Mouse (Mus musculus) forebrain, embryonic 13.5 days (tissue): Measurements from ENCODE around the gene Ier3. TPM values are rescaled to one million over a fixed set of nuclear protein-coding genes. Genes with fewer than 3 reads are reported as not detected.

ENCODE experiments used
- ATAC-seq: fragments of 200-750 bp; cut with Nextera tagmentation; 2 replicates; pipeline ENCODE4 v1.8.0; 2017
- H3K27ac ChIP-seq: fragments of 300-500 bp; sonication (generic); 2 replicates; pipeline ENCODE4 v1.5.1; 2015; ENCODE audit warnings: inconsistent platforms, mild to moderate bottlenecking, moderate library complexity
- H3K27me3 ChIP-seq: fragments of 300-500 bp; sonication (generic); 2 replicates; pipeline ENCODE4 v1.6.1; 2015; ENCODE audit warnings: mild to moderate bottlenecking, inconsistent platforms
- H3K36me3 ChIP-seq: fragments of 300-500 bp; sonication (generic); 2 replicates; pipeline ENCODE4 v1.6.1; 2015; ENCODE audit warnings: mild to moderate bottlenecking, inconsistent platforms; ENCODE audit not compliant: poor library complexity, severe bottlenecking
- H3K4me1 ChIP-seq: fragments of 300-500 bp; sonication (generic); 2 replicates; pipeline ENCODE4 v1.6.1; 2015; ENCODE audit warnings: inconsistent platforms
- H3K4me2 ChIP-seq: fragments of 300-500 bp; sonication (generic); 2 replicates; pipeline ENCODE4 v1.6.1; 2015; ENCODE audit warnings: inconsistent platforms, mild to moderate bottlenecking, moderate library complexity
- H3K4me3 ChIP-seq: fragments of 300-500 bp; sonication (generic); 2 replicates; pipeline ENCODE4 v1.5.1; 2015; ENCODE audit warnings: mild to moderate bottlenecking, inconsistent platforms
- H3K9ac ChIP-seq: fragments of 300-500 bp; sonication (generic); 2 replicates; pipeline ENCODE4 v1.6.1; 2015; ENCODE audit warnings: mild to moderate bottlenecking, inconsistent platforms
- H3K9me3 ChIP-seq: fragments of 300-500 bp; sonication (generic); replicated peaks from 2 replicates; pipeline ENCODE4 v1.6.1; 2016; ENCODE audit warnings: inconsistent platforms
- WGBS: fragments of 180-500 bp; shearing (Covaris S2); methylation state at CpG from one replicate; pipeline ENCODE4 v1.1.7; 2015; 5-methylcytosine and 5-hydroxymethylcytosine counted together
- polyA plus RNA-seq: library from polyadenylated mRNA; unstranded; fragments of >200 nt; fragmentation: Nextera tagmentation; extraction: Ambion mirVana; gene quantifications from 2 replicates; pipeline ENCODE4 v1.2.1, GENCODE M21; 2015

The Ier3 gene
- polyA plus RNA-seq, 1 experiment from 2014 or later = 5.2 TPM

- no peaks in the 10 kb centered on the region for H3K9me3 ChIP-seq
- H3K4me2 ChIP-seq = no peak overlapping the region
- peaks cover 7% of the 10 kb centered on the region; the same call in 1 of the 2 replicates for H3K27me3 ChIP-seq
- H3K4me1 ChIP-seq = peaks cover 44% of the 10 kb centered on the region
- WGBS = 91% methylated on average over 13 of the region's 13 CpGs
- H3K36me3 ChIP-seq = peaks cover 33% of the 10 kb centered on the region
- ATAC-seq = no peak
- no peak overlapping the region for H3K4me3 ChIP-seq
- no peak overlapping the region for H3K9ac ChIP-seq
- no peak overlapping the region for H3K27ac ChIP-seq
Observed at GRCm38 (mm10) chr17:35825109-35825850, 3.8 kb downstream of the Ier3 start.

GRCm38 (mm10) chr17:35829737-35830136 lies 8.3 kb downstream of the Ier3 start:
- ATAC-seq = peak; percentile 64
- Histone ChIP-seq H3K9me3 (no peaks in the 10 kb centered on the region), H3K4me1 (peaks cover 36% of the 10 kb centered on the region), H3K27me3 (no peaks in the 10 kb centered on the region), H3K36me3 (peaks cover 74% of the 10 kb centered on the region), H3K4me2 (peak overlapping the region; percentile 29), H3K27ac (no peak overlapping the region), H3K9ac (no peak overlapping the region), H3K4me3 (peak overlapping the region; percentile 6; the same call in 1 of the 2 replicates)
- 2% methylated on average over 21 of the region's 21 CpGs for WGBS

DNA sequence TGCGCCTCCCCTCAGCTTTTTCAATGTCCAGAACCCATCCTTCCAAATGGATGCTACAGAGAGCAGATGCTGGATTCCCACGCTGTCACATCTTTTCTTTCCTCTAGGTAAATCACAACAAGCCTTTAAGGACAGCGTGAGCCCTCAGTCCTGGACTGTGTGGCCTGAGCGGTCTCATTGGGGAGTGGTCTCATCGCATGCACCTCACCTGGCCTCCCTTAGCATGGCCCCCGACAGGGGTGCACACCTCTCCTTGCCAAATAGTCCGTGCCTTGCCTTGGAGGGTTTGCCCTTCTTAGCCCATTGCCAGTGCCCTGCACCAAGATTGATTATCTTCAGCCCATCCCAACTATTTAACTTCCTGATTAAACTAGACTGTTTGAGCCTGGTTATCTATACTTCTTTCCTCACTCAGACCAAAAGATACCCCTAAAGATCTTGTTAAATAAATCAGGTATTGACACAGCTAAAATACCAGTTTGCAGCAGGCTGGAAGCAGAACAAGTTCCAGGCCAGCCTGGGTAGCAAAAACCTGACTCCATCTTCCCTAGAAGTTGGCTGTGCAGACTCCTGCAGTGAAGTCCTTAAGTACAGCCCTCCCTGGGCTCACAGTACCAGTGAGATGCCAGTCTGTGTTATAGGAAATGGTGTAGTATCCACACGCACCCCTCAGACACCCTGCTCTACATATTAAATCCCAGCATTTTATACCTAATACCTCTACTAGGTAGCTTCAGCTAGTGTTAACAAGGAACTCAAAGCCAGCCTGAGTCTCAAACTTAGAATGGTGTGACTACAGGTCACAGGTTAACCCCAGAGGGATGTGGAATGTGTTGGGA lies 11.1 kb downstream of the Ier3 start:
- Histone ChIP-seq H3K4me3 (no peak overlapping the region), H3K9ac (no peak overlapping the region), H3K36me3 (peaks cover 69% of the 10 kb centered on the region), H3K4me1 (peaks cover 53% of the 10 kb centered on the region), H3K4me2 (0 out of 2 replicates have a peak overlapping the region, but pooled peaks have one; percentile 9), H3K27ac (peak overlapping the region; percentile 44), H3K27me3 (no peaks in the 10 kb centered on the region), H3K9me3 (no peaks in the 10 kb centered on the region)
- 70% methylated on average over 8 of the region's 8 CpGs for WGBS
- no peak for ATAC-seq

GRCm38 (mm10) chr17:35833239-35833751 lies 11.8 kb downstream of the Ier3 start:
- 0 out of 2 replicates have a peak overlapping the region, but pooled peaks have one; percentile 95 for H3K4me3 ChIP-seq
- no peak overlapping the region for H3K9ac ChIP-seq

GRCm38 (mm10) chr17:35833894-35834293 lies 12.4 kb downstream of the Ier3 start:
- Histone ChIP-seq H3K9me3 (no peaks in the 10 kb centered on the region), H3K27ac (peak overlapping the region; percentile 25)

More at GRCm38 (mm10) chr17:35833239-35833751, 11.8 kb downstream of the Ier3 start:
- Histone ChIP-seq H3K27ac (peak overlapping the region; percentile 44), H3K4me1 (peaks cover 53% of the 10 kb centered on the region), H3K36me3 (peaks cover 62% of the 10 kb centered on the region), H3K4me2 (peak overlapping the region; percentile 92; the same call in 1 of the 2 replicates), H3K27me3 (no peaks in the 10 kb centered on the region), H3K9me3 (no peaks in the 10 kb centered on the region)
- ATAC-seq = no peak
- WGBS = 24% methylated on average over 5 of the region's 5 CpGs

GRCm38 (mm10) chr17:35834696-35835422 lies 13.4 kb downstream of the Ier3 start:
- Histone ChIP-seq H3K36me3 (peaks cover 62% of the 10 kb centered on the region), H3K9me3 (no peaks in the 10 kb centered on the region), H3K4me2 (peak overlapping the region; percentile 92), H3K4me3 (peak overlapping the region; percentile 95), H3K9ac (peak overlapping the region; percentile 100), H3K27me3 (no peaks in the 10 kb centered on the region), H3K27ac (0 out of 2 replicates have a peak overlapping the region, but pooled peaks have one; percentile 10), H3K4me1 (peaks cover 60% of the 10 kb centered on the region)
- 75% methylated on average over 26 of the region's 26 CpGs for WGBS
- no peak for ATAC-seq

More at GRCm38 (mm10) chr17:35833894-35834293, 12.4 kb downstream of the Ier3 start:
- peak overlapping the region; percentile 95 for H3K4me3 ChIP-seq
- H3K27me3 ChIP-seq = no peaks in the 10 kb centered on the region
- peaks cover 56% of the 10 kb centered on the region for H3K4me1 ChIP-seq
- peak overlapping the region; percentile 92 for H3K4me2 ChIP-seq
- 60% methylated on average over 5 of the region's 5 CpGs for WGBS
- H3K9ac ChIP-seq = peak overlapping the region; percentile 26; the same call in 1 of the 2 replicates
- H3K36me3 ChIP-seq = peaks cover 62% of the 10 kb centered on the region
- no peak for ATAC-seq

DNA sequence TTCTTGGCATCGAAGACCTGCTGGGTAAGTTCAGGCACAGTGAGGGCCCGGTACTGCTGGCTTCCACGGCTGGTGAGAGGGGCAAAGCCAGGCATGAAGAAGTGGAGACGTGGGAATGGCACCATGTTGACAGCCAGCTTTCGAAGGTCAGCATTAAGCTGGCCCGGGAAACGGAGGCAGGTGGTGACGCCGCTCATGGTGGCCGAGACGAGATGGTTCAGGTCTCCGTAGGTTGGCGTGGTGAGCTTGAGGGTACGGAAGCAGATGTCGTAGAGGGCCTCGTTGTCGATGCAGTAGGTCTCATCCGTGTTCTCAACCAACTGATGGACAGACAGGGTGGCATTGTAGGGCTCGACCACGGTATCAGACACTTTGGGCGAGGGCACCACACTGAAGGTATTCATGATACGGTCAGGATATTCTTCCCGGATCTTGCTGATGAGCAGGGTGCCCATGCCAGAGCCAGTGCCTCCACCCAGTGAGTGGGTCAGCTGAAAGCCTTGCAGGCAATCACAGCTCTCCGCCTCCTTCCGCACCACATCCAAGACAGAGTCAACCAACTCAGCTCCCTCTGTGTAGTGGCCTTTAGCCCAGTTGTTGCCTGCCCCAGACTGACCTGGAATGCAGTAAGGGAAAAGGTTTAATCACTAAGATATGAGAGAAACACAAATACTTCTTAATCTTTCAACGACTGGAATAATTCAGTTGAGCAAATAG lies 14.1 kb downstream of the Ier3 start:
- Histone ChIP-seq H3K36me3 (peaks cover 61% of the 10 kb centered on the region), H3K27me3 (no peaks in the 10 kb centered on the region), H3K9ac (peak overlapping the region; percentile 100), H3K4me2 (peak overlapping the region; percentile 92), H3K4me1 (peaks cover 58% of the 10 kb centered on the region), H3K9me3 (no peaks in the 10 kb centered on the region), H3K4me3 (peak overlapping the region; percentile 95), H3K27ac (peak overlapping the region; percentile 31; the same call in 1 of the 2 replicates)
- WGBS = 79% methylated on average over 26 of the region's 26 CpGs
- no peak for ATAC-seq

- Histone ChIP-seq H3K4me2 (peak overlapping the region; percentile 92), H3K4me1 (peaks cover 60% of the 10 kb centered on the region), H3K36me3 (peaks cover 53% of the 10 kb centered on the region), H3K27ac (peak overlapping the region; percentile 100), H3K27me3 (no peaks in the 10 kb centered on the region), H3K9me3 (no peaks in the 10 kb centered on the region), H3K9ac (peak overlapping the region; percentile 100), H3K4me3 (peak overlapping the region; percentile 95)
- WGBS = 8% methylated on average over 24 of the region's 24 CpGs
- 0 out of 2 replicates have a peak, but pooled peaks have one; percentile 4 for ATAC-seq
Observed at GRCm38 (mm10) chr17:35836178-35836965, 14.9 kb downstream of the Ier3 start.

GRCm38 (mm10) chr17:35836991-35837422 lies 15.5 kb downstream of the Ier3 start:
- H3K9me3 ChIP-seq = no peaks in the 10 kb centered on the region
- peak overlapping the region; percentile 100 for H3K27ac ChIP-seq
- H3K9ac ChIP-seq = peak overlapping the region; percentile 100
- no peaks in the 10 kb centered on the region for H3K27me3 ChIP-seq
- H3K4me1 ChIP-seq = peaks cover 62% of the 10 kb centered on the region
- peaks cover 47% of the 10 kb centered on the region for H3K36me3 ChIP-seq
- H3K4me2 ChIP-seq = peak overlapping the region; percentile 92
- peak overlapping the region; percentile 95 for H3K4me3 ChIP-seq
- ATAC-seq = peak; percentile 24
- 3% methylated on average over 11 of the region's 25 CpGs for WGBS

- Histone ChIP-seq H3K4me2 (peak overlapping the region; percentile 92), H3K9me3 (no peaks in the 10 kb centered on the region), H3K27me3 (no peaks in the 10 kb centered on the region), H3K9ac (peak overlapping the region; percentile 100), H3K27ac (peak overlapping the region; percentile 100), H3K36me3 (peaks cover 43% of the 10 kb centered on the region), H3K4me3 (peak overlapping the region; percentile 95), H3K4me1 (peaks cover 64% of the 10 kb centered on the region)
- ATAC-seq = no peak
- under 1% methylated on average over 18 of the region's 18 CpGs for WGBS
Observed at GRCm38 (mm10) chr17:35837487-35837886, 16.0 kb downstream of the Ier3 start.
